In the genomic region with DNA sequence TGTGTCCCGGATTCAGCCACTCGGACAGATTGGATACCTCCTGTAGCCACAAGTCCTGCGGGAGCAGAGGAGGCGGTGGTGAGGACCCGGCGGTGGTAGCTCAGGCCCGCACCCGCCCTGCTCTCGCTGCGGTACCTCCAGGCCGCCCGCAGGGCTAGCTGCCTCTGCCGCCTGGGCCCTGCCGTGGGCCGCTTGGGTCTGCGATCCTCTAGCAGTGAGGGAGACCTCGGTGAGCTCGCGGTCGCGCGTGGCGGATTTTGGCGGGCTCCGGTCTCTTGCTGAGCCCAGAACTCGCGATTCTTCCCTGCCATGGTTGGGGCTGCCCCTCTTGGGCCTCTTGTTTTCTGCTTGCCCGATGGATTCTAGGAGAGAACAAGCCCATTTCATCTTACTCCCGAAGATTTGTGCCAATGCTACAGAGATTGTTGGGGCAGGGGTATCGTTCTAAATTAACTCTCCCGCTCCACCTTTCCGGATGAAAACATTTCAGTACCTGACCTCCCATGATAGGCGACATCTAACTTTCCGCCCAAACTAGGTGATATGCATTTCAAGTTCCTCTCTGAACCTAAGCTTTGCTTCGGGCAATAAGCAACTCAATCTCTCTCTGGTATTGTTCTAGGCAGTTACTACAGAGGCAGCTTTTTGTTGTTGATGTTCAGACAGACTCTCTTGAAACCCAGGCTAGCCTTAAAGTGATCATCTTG, we compare ENCODE assay signal across 8 mouse cellular contexts. TPM values are rescaled to one million over a fixed set of nuclear protein-coding genes. Genes with fewer than 3 reads are reported as not detected.
DNase-seq lines count a peak whose midpoint lies in the region; ATAC-seq and TF ChIP-seq lines count a peak whose summit lies in the region.

No protein-coding gene starts in this region.

- DNase-seq in liver, adult 2 months (ENCODE audit: extremely low read depth, low read depth, low spot score): no peak
- no peak for DNase-seq in liver
- DNase-seq in hindbrain, embryonic 10.5 days (ENCODE audit: low spot score): no peak
- no peak for DNase-seq in layer of hippocampus, postnatal 14 days (ENCODE audit: low spot score in 2 of 2)
- no peak for DNase-seq in embryo, embryonic 9.5 days (ENCODE audit: extremely low spot score)
- DNase-seq in lung, adult 18-20 months: no peak

- peak overlapping the region; percentile 98 for H3K9ac ChIP-seq in liver, adult 2 months (ENCODE audit: low read depth, low read length)

- TF ChIP-seq CTCF in liver, adult 2 months (IDR thresholded peaks at IDR 0.05; ENCODE audit: low read depth, low read length): no peak
- TF ChIP-seq CTCF in bone marrow macrophage, adult 2 months (IDR thresholded peaks at IDR 0.05; ENCODE audit: low read depth, low read length): no peak

- H3K9me3 ChIP-seq in hindbrain, embryonic 10.5 days: no peaks in the 10 kb centered on the region

- 0 out of 2 replicates have a peak, but pooled peaks cover 3% of the 10 kb centered on the region for H3K36me3 ChIP-seq in liver, adult 2 months (ENCODE audit: control insufficient read depth, insufficient read depth, low read length)
- H3K36me3 ChIP-seq in hindbrain, embryonic 10.5 days: peaks cover 31% of the 10 kb centered on the region

- peaks cover 13% of the 10 kb centered on the region for H3K4me1 ChIP-seq in liver, adult 2 months (ENCODE audit: control insufficient read depth, insufficient read depth, low read length)
- peaks cover 5% of the 10 kb centered on the region for H3K4me1 ChIP-seq in bone marrow macrophage, adult 2 months (ENCODE audit: control insufficient read depth, insufficient read depth, low read length)
- peaks cover 55% of the 10 kb centered on the region for H3K4me1 ChIP-seq in hindbrain, embryonic 10.5 days (replicated peaks)

- WGBS in liver, adult 2 months: under 1% methylated on average over 35 of the region's 35 CpGs
- 3% methylated on average over 35 of the region's 35 CpGs for WGBS in hindbrain, embryonic 10.5 days

- ATAC-seq in megakaryocyte-erythroid progenitor cell, adult 5-6 weeks (replicated peaks; ENCODE audit: low FRiP score, low TSS enrichment, poor library complexity, severe bottlenecking): peak; percentile 51

- H3K4me3 ChIP-seq in liver, adult 2 months (ENCODE audit: insufficient read depth, low read depth, low read length): peak overlapping the region; percentile 86
- peak overlapping the region; percentile 98 for H3K4me3 ChIP-seq in bone marrow macrophage, adult 2 months (ENCODE audit: insufficient read depth, low read length)
- H3K4me3 ChIP-seq in hindbrain, embryonic 10.5 days: peak overlapping the region; percentile 84

- peaks cover 2% of the 10 kb centered on the region; the same call in 1 of the 2 replicates for H3K79me2 ChIP-seq in liver, adult 2 months (ENCODE audit: control insufficient read depth, insufficient read depth, low read length)

- TF ChIP-seq POLR2A in liver, adult 2 months (IDR thresholded peaks at IDR 0.05; ENCODE audit: extremely low read depth, insufficient read depth, low read length): no peak
- TF ChIP-seq POLR2A in bone marrow macrophage, adult 2 months (IDR thresholded peaks at IDR 0.05; ENCODE audit: borderline replicate concordance, low read depth, low read length): no peak

- no peaks in the 10 kb centered on the region for H3K27me3 ChIP-seq in liver, adult 2 months (ENCODE audit: control insufficient read depth, insufficient read depth, low read length)
- no peaks in the 10 kb centered on the region for H3K27me3 ChIP-seq in hindbrain, embryonic 10.5 days (ENCODE audit: insufficient read depth, poor library complexity, severe bottlenecking)

- H3K27ac ChIP-seq in liver, adult 2 months (replicated peaks; ENCODE audit: insufficient read depth, low read depth, low read length): peak overlapping the region; percentile 88
- H3K27ac ChIP-seq in bone marrow macrophage, adult 2 months (ENCODE audit: insufficient read depth, low read depth, low read length): peak overlapping the region; percentile 76
- peak overlapping the region; percentile 97 for H3K27ac ChIP-seq in hindbrain, embryonic 10.5 days

RNA-seq across cellular contexts. Expression of a gene that starts 0.5 kb away (rescaled TPM):
- total RNA-seq in liver, adult 2 months (2014; rRNA removed): 14.8 and 15.7 TPM in 2 replicates
- polyA plus RNA-seq in liver, adult 2 months (2012; rRNA removed): 31.0 and 44.9 TPM in 2 replicates
- polyA plus RNA-seq in bone marrow macrophage, adult 2 months (2012; ENCODE audit: insufficient read depth, insufficient read length, missing spikeins): 25.5 and 33.7 TPM in 2 replicates
- polyA plus RNA-seq in hindbrain, embryonic 10.5 days (2016; fragmentation: Nextera tagmentation; extraction: Ambion mirVana): 80.0 and 81.4 TPM in 2 replicates
- total RNA-seq in megakaryocyte-erythroid progenitor cell, adult 5-6 weeks (2014; fragmentation: Nextera tagmentation): 23.0 and 38.5 TPM in 2 replicates
- total RNA-seq in megakaryocyte-erythroid progenitor cell, adult 5-6 weeks (2017): 14.6 and 26.0 TPM in 2 replicates
- total RNA-seq in layer of hippocampus, postnatal 14 days (2021): 10 to 100 TPM; 16.7 to 18.2 TPM

RNA-seq across cellular contexts. Expression of a gene that starts 10.5 kb away (rescaled TPM):
- total RNA-seq in liver, adult 2 months (2014; rRNA removed): 0.13 and 0.18 TPM in 2 replicates
- polyA plus RNA-seq in liver, adult 2 months (2012; rRNA removed): 0.27 and 0.35 TPM in 2 replicates
- 0.50 and 0.73 TPM in 2 replicates for polyA plus RNA-seq in bone marrow macrophage, adult 2 months (2012; ENCODE audit: insufficient read depth, insufficient read length, missing spikeins)
- 5.9 and 8.2 TPM in 2 replicates for polyA plus RNA-seq in hindbrain, embryonic 10.5 days (2016; fragmentation: Nextera tagmentation; extraction: Ambion mirVana)
- total RNA-seq in megakaryocyte-erythroid progenitor cell, adult 5-6 weeks (2014; fragmentation: Nextera tagmentation): 0.92 and 2.6 TPM in 2 replicates
- 1.1 and 2.4 TPM in 2 replicates for total RNA-seq in megakaryocyte-erythroid progenitor cell, adult 5-6 weeks (2017)
- total RNA-seq in layer of hippocampus, postnatal 14 days (2021): 10 to 100 TPM; 50.9 to 53.1 TPM

Comparison
In these comparisons a context has a peak if more than half of its experiments do, and no peak if none do; other contexts are left out.
1. RNA of a gene that starts 10.5 kb away (total RNA-seq): 50.9 to 53.1 TPM in layer of hippocampus, postnatal 14 days; 0.92 to 2.6 TPM in megakaryocyte-erythroid progenitor cell, adult 5-6 weeks and 0.13 to 0.18 TPM in liver, adult 2 months; every median in the first group is over 10 times any median in the second.
2. Peak in every context shown above with its lines, with median percentiles within 50 percentile points of each other: H3K27ac ChIP-seq and H3K4me3 ChIP-seq.